Mouse (Mus musculus) gastrocnemius, postnatal 14 days (tissue): Measurements from ENCODE around the gene Vnn1. TPM values are rescaled to one million over a fixed set of nuclear protein-coding genes. Genes with fewer than 3 reads are reported as not detected.

Experiments
- total RNA-seq, 2 experiments: library from RNA; stranded (reverse); gene quantifications; 2 replicates each; pipeline ENCODE4 v1.2.3; 2021

Vnn1 gene
- total RNA-seq, 2 experiments from 2014 or later = 0.10 to 0.40 TPM

Other genes starting within 250 kb of the Vnn1 start
- 100 to 1,000 TPM; 252 to 272 TPM for gene Rps12, start 107.4 kb upstream of the Vnn1 start, total RNA-seq
- 10 to 100 TPM; 12.2 to 13.0 TPM for gene Slc18b1, start 97.7 kb upstream of the Vnn1 start, total RNA-seq
- not detected for gene Vnn3, start 43.2 kb upstream of the Vnn1 start, total RNA-seq
- not detected for gene Taar1, start 25.7 kb downstream of the Vnn1 start, total RNA-seq
- gene Taar2, start 43.9 kb downstream of the Vnn1 start, total RNA-seq = not detected
- not detected for gene Taar3, start 54.9 kb downstream of the Vnn1 start, total RNA-seq
- gene Taar4, start 65.8 kb downstream of the Vnn1 start, total RNA-seq = not detected
- gene Taar5, start 76.0 kb downstream of the Vnn1 start, total RNA-seq = not detected
- not detected for gene Taar6, start 91.0 kb downstream of the Vnn1 start, total RNA-seq
- not detected for gene Taar7a, start 98.8 kb downstream of the Vnn1 start, total RNA-seq
- gene Taar7b, start 105.3 kb downstream of the Vnn1 start, total RNA-seq = not detected
- gene Taar7d, start 132.5 kb downstream of the Vnn1 start, total RNA-seq = not detected
- gene Taar7e, start 142.9 kb downstream of the Vnn1 start, total RNA-seq = not detected
- gene Taar7f, start 154.8 kb downstream of the Vnn1 start, total RNA-seq = not detected
- gene Taar8a, start 181.8 kb downstream of the Vnn1 start, total RNA-seq = not detected
- gene Taar8b, start 197.6 kb downstream of the Vnn1 start, total RNA-seq = not detected
- not detected for gene Taar8c, start 207.2 kb downstream of the Vnn1 start, total RNA-seq
- gene Taar9, start 214.8 kb downstream of the Vnn1 start, total RNA-seq = not detected